In genomic region chr13:59881989-59882784, GRCm38 (mm10) we compare ENCODE assay signal across 7 mouse cellular contexts. TPM values are rescaled to one million over a fixed set of nuclear protein-coding genes. Genes with fewer than 3 reads are reported as not detected.
DNase-seq lines count a peak whose midpoint lies in the region; ATAC-seq and TF ChIP-seq lines count a peak whose summit lies in the region.

No protein-coding gene starts in this region.

- no peak overlapping the region for H3K27ac ChIP-seq in lung, embryonic 16.5 days (ENCODE audit: low read length)
- no peak overlapping the region for H3K27ac ChIP-seq in forebrain, embryonic 12.5 days
- no peak overlapping the region for H3K27ac ChIP-seq in kidney, postnatal 0 days
- peak overlapping the region; percentile 3; the same call in 1 of the 2 replicates for H3K27ac ChIP-seq in stomach, embryonic 16.5 days (ENCODE audit: low read length)

- H3K9me3 ChIP-seq in lung, embryonic 16.5 days (ENCODE audit: control insufficient read depth, low read length), result 0 out of 2 replicates have a peak, but pooled peaks cover 3% of the 10 kb centered on the region
- H3K9me3 ChIP-seq in forebrain, embryonic 12.5 days, result peaks cover 8% of the 10 kb centered on the region; the same call in 1 of the 2 replicates
- H3K9me3 ChIP-seq in kidney, postnatal 0 days (replicated peaks; ENCODE audit: low read length), result no peaks in the 10 kb centered on the region
- 0 out of 2 replicates have a peak, but pooled peaks cover 5% of the 10 kb centered on the region for H3K9me3 ChIP-seq in stomach, embryonic 16.5 days (replicated peaks; ENCODE audit: control insufficient read depth, low read length)

- H3K27me3 ChIP-seq in lung, embryonic 16.5 days (ENCODE audit: control insufficient read depth, insufficient read depth, low read depth, low read length), result no peaks in the 10 kb centered on the region
- no peaks in the 10 kb centered on the region for H3K27me3 ChIP-seq in forebrain, embryonic 12.5 days
- no peaks in the 10 kb centered on the region for H3K27me3 ChIP-seq in kidney, postnatal 0 days (ENCODE audit: insufficient read depth, low read length)
- H3K27me3 ChIP-seq in stomach, embryonic 16.5 days (ENCODE audit: control insufficient read depth, insufficient read depth, low read length), result no peaks in the 10 kb centered on the region

- no peak for TF ChIP-seq CTCF in kidney, postnatal 0 days (IDR thresholded peaks at IDR 0.05; ENCODE audit: low read depth)

- WGBS in lung, embryonic 16.5 days, result 27% methylated on average over 16 of the region's 19 CpGs
- 33% methylated on average over 18 of the region's 19 CpGs for WGBS in forebrain, embryonic 12.5 days
- WGBS in kidney, postnatal 0 days, result 22% methylated on average over 18 of the region's 19 CpGs
- WGBS in stomach, embryonic 16.5 days, result 29% methylated on average over 17 of the region's 19 CpGs

- no peaks in the 10 kb centered on the region for H3K36me3 ChIP-seq in lung, embryonic 16.5 days (ENCODE audit: control insufficient read depth, insufficient read depth, low read length)
- H3K36me3 ChIP-seq in forebrain, embryonic 12.5 days (replicated peaks), result no peaks in the 10 kb centered on the region
- no peaks in the 10 kb centered on the region for H3K36me3 ChIP-seq in kidney, postnatal 0 days (ENCODE audit: insufficient read depth, low read length)
- H3K36me3 ChIP-seq in stomach, embryonic 16.5 days (ENCODE audit: control insufficient read depth, insufficient read depth, low read length), result no peaks in the 10 kb centered on the region

- peak overlapping the region; percentile 36; the same call in 1 of the 2 replicates for H3K4me2 ChIP-seq in lung, embryonic 16.5 days (ENCODE audit: low read depth, low read length)
- H3K4me2 ChIP-seq in forebrain, embryonic 12.5 days, result peak overlapping the region; percentile 38
- H3K4me2 ChIP-seq in kidney, postnatal 0 days (ENCODE audit: low read length), result peak overlapping the region; percentile 30
- H3K4me2 ChIP-seq in stomach, embryonic 16.5 days (ENCODE audit: low read depth, low read length), result peak overlapping the region; percentile 23

- no peak for DNase-seq in lung, postnatal 25 days (ENCODE audit: low spot score)
- peak; percentile 46 for DNase-seq in kidney, postnatal 0 days (ENCODE audit: low spot score)
- no peak for DNase-seq in c-Kit-positive CD71-positive TER-119-positive erythroid progenitor cells, embryonic 14.5 days (ENCODE audit: low spot score)
- DNase-seq in right cerebral cortex, postnatal 4 days, result no peak

- H3K4me3 ChIP-seq in lung, embryonic 16.5 days (ENCODE audit: low read length), result 0 out of 2 replicates have a peak overlapping the region, but pooled peaks have one; percentile 17
- peak overlapping the region; percentile 10; the same call in 1 of the 2 replicates for H3K4me3 ChIP-seq in forebrain, embryonic 12.5 days (replicated peaks)
- no peak overlapping the region for H3K4me3 ChIP-seq in kidney, postnatal 0 days (replicated peaks; ENCODE audit: low read depth, low read length)
- H3K4me3 ChIP-seq in stomach, embryonic 16.5 days (replicated peaks; ENCODE audit: low read length), result no peak overlapping the region; the same call in 1 of the 2 replicates

- H3K9ac ChIP-seq in lung, embryonic 16.5 days (ENCODE audit: low read length), result 0 out of 2 replicates have a peak overlapping the region, but pooled peaks have one; percentile 8
- no peak overlapping the region for H3K9ac ChIP-seq in forebrain, embryonic 12.5 days
- H3K9ac ChIP-seq in kidney, postnatal 0 days (ENCODE audit: low read depth, low read length), result no peak overlapping the region
- 0 out of 2 replicates have a peak overlapping the region, but pooled peaks have one; percentile 6 for H3K9ac ChIP-seq in stomach, embryonic 16.5 days (ENCODE audit: low read length)

- H3K4me1 ChIP-seq in lung, embryonic 16.5 days (replicated peaks; ENCODE audit: control insufficient read depth, insufficient read depth, low read length), result no peaks in the 10 kb centered on the region
- H3K4me1 ChIP-seq in forebrain, embryonic 12.5 days, result peaks cover 9% of the 10 kb centered on the region
- H3K4me1 ChIP-seq in kidney, postnatal 0 days (replicated peaks; ENCODE audit: insufficient read depth, low read length), result no peaks in the 10 kb centered on the region
- no peaks in the 10 kb centered on the region for H3K4me1 ChIP-seq in stomach, embryonic 16.5 days (ENCODE audit: control insufficient read depth, insufficient read depth, low read length)

- ATAC-seq in lung, embryonic 16.5 days (ENCODE audit: low read depth), result no peak
- no peak for ATAC-seq in forebrain, embryonic 12.5 days (ENCODE audit: low FRiP score)
- no peak for ATAC-seq in kidney, postnatal 0 days (replicated peaks; ENCODE audit: low FRiP score, low read depth)
- no peak; the same call in 1 of the 2 replicates for ATAC-seq in stomach, embryonic 16.5 days (ENCODE audit: insufficient read depth, low FRiP score)

RNA-seq across cellular contexts. Expression of gene Tut7, which starts 59.2 kb away (rescaled TPM):
- 46.8 and 50.7 TPM in 2 replicates for polyA plus RNA-seq in lung, embryonic 16.5 days (2015; fragmentation: Nextera tagmentation; extraction: Ambion mirVana)
- polyA plus RNA-seq in forebrain, embryonic 12.5 days (2016; fragmentation: Nextera tagmentation; extraction: Ambion mirVana), result 63.8 and 64.2 TPM in 2 replicates
- 34.7 and 38.7 TPM in 2 replicates for polyA plus RNA-seq in kidney, postnatal 0 days (2015; fragmentation: Nextera tagmentation; extraction: Ambion mirVana)
- polyA plus RNA-seq in stomach, embryonic 16.5 days (2015; fragmentation: Nextera tagmentation; extraction: Ambion mirVana), result 52.4 and 52.9 TPM in 2 replicates

Comparison
In these comparisons a context has a peak if more than half of its experiments do, and no peak if none do; other contexts are left out.
1. H3K4me3 ChIP-seq: peak in lung, embryonic 16.5 days (single experiment) and forebrain, embryonic 12.5 days (single experiment); none in kidney, postnatal 0 days (single experiment) and stomach, embryonic 16.5 days (single experiment).
2. H3K9ac ChIP-seq: peak in lung, embryonic 16.5 days (single experiment) and stomach, embryonic 16.5 days (single experiment); none in forebrain, embryonic 12.5 days (single experiment) and kidney, postnatal 0 days (single experiment).
3. Peak in every context shown above with its lines, with median percentiles within 50 percentile points of each other: H3K4me2 ChIP-seq.